Mouse (Mus musculus) forebrain, embryonic 11.5 days (tissue): ENCODE data around the gene 4933428M09Rik. TPM values are rescaled to one million over a fixed set of nuclear protein-coding genes. Genes with fewer than 3 reads are reported as not detected.

Experiments
- ATAC-seq: fragments of 200-750 bp; cut with Nextera tagmentation; replicated peaks from 2 replicates; pipeline ENCODE4 v1.8.0; 2017; ENCODE audit warnings: moderate TSS enrichment; ENCODE audit not compliant: low FRiP score
- DNase-seq: peaks from one replicate; pipeline ENCODE4 v3.0.0-alpha.2; 2017; ENCODE audit warnings: low spot score
- H3K27ac ChIP-seq: fragments of 300-500 bp; sonication (generic); 2 replicates; pipeline ENCODE4 v1.5.1; 2014; ENCODE audit warnings: low read depth, low read length
- H3K27me3 ChIP-seq: fragments of 300-500 bp; sonication (generic); 2 replicates; pipeline ENCODE4 v1.6.1; 2014; ENCODE audit warnings: mild to moderate bottlenecking, low read length, mixed read lengths; ENCODE audit not compliant: control insufficient read depth, insufficient read depth
- H3K36me3 ChIP-seq: fragments of 300-500 bp; sonication (generic); 2 replicates; pipeline ENCODE4 v1.6.1; 2014; ENCODE audit warnings: mild to moderate bottlenecking, low read length, moderate library complexity, mixed read lengths; ENCODE audit not compliant: control insufficient read depth, insufficient read depth
- H3K4me1 ChIP-seq: fragments of 300-500 bp; sonication (generic); replicated peaks from 2 replicates; pipeline ENCODE4 v1.6.1; 2014; ENCODE audit warnings: low read length, mixed read lengths; ENCODE audit not compliant: control insufficient read depth, insufficient read depth
- H3K4me2 ChIP-seq: fragments of 300-500 bp; sonication (generic); 2 replicates; pipeline ENCODE4 v1.6.1; 2014; ENCODE audit warnings: low read depth, mild to moderate bottlenecking, low read length, moderate library complexity, mixed read lengths; ENCODE audit not compliant: severe bottlenecking
- H3K4me3 ChIP-seq: fragments of 300-500 bp; sonication (generic); 2 replicates; pipeline ENCODE4 v1.5.1; 2014; ENCODE audit warnings: low read depth, low read length
- H3K9ac ChIP-seq: fragments of 300-500 bp; sonication (generic); 2 replicates; pipeline ENCODE4 v1.6.1; 2014; ENCODE audit warnings: low read length
- H3K9me3 ChIP-seq: fragments of 300-500 bp; sonication (generic); 2 replicates; pipeline ENCODE4 v1.6.1; 2016; ENCODE audit warnings: low read length, mixed read lengths; ENCODE audit not compliant: control insufficient read depth
- WGBS: fragments of 180-500 bp; shearing (Covaris S2); extraction: QIAGEN DNeasy Blood & Tissue Kit; methylation state at CpG from one replicate; pipeline ENCODE4 v1.1.7; 2014; 5-methylcytosine and 5-hydroxymethylcytosine counted together
- polyA plus RNA-seq: library from polyadenylated mRNA; unstranded; fragments of >200 nt; fragmentation: Nextera tagmentation; extraction: Ambion mirVana; gene quantifications from 2 replicates; pipeline ENCODE4 v1.2.1, GENCODE M21; 2014

4933428M09Rik gene
- polyA plus RNA-seq, 1 experiment from 2014 or later, result not detected

- H3K4me3 ChIP-seq, result peak overlapping the region; percentile 31
- ATAC-seq, result peak; percentile 96
- H3K4me1 ChIP-seq, result no peaks in the 10 kb centered on the region
- peak; percentile 89 for DNase-seq
- 18% methylated on average over 22 of the region's 22 CpGs for WGBS
- H3K9me3 ChIP-seq, result no peaks in the 10 kb centered on the region
- H3K27me3 ChIP-seq, result no peaks in the 10 kb centered on the region
- peak overlapping the region; percentile 48 for H3K4me2 ChIP-seq
- no peaks in the 10 kb centered on the region for H3K36me3 ChIP-seq
- H3K27ac ChIP-seq, result no peak overlapping the region
- H3K9ac ChIP-seq, result peak overlapping the region; percentile 35; the same call in 1 of the 2 replicates
These were observed 38.1 kb downstream of the 4933428M09Rik start for GRCm38 (mm10) chrX:139216991-139217593.

DNA sequence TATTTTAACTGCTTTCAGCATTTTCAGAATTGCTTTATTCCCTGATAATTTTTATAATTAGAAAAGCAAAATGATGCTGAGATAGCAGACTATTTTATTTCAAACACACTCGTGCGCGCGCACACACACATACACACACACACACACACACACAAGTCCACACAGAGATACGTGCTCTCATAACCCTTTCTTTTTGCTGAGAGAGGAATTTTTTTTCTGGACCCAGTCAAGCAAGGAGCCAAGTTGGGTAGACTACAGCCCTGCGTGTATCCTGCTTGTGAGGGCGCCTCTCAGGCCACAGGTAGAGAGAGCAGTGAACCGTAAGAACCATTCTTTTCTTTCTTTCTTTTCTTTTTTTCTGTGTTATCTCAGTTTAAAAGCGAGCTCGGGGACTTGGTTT is 38.7 kb downstream of the 4933428M09Rik start:
- H3K9me3 ChIP-seq, result no peaks in the 10 kb centered on the region
- H3K9ac ChIP-seq, result peak overlapping the region; percentile 35; the same call in 1 of the 2 replicates
- ATAC-seq, result no peak
- H3K4me3 ChIP-seq, result peak overlapping the region; percentile 31; the same call in 1 of the 2 replicates
- no peaks in the 10 kb centered on the region for H3K36me3 ChIP-seq
- peak overlapping the region; percentile 48 for H3K4me2 ChIP-seq
- no peak for DNase-seq
- H3K4me1 ChIP-seq, result no peaks in the 10 kb centered on the region
- no peak overlapping the region for H3K27ac ChIP-seq
- 54% methylated on average over 10 of the region's 10 CpGs for WGBS
- H3K27me3 ChIP-seq, result no peaks in the 10 kb centered on the region

DNA sequence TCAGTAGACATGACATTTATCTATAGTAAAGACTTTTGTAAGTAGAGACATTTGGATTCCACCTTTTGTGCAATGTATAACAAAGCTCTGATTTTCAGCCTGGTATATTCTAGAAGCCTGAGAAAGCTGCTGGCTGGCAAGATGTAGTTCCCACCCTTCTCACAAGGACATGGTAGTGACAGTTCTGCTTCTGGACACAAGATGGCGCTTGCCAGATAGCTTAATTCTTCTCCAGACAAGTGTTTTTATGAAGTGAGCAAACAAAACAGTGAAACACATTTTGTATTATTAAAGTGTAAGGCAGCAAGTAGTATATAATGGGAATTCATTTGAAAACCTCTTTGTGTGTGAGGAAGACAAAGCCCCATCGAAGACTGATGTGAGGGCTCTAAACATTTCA is 40.0 kb downstream of the 4933428M09Rik start:
- DNase-seq (peak; percentile 52), ATAC-seq (no peak; the same call in 1 of the 2 replicates)
- Histone ChIP-seq H3K36me3 (no peaks in the 10 kb centered on the region), H3K27ac (no peak overlapping the region), H3K4me3 (no peak overlapping the region), H3K4me2 (no peak overlapping the region), H3K9me3 (no peaks in the 10 kb centered on the region), H3K4me1 (no peaks in the 10 kb centered on the region), H3K9ac (no peak overlapping the region), H3K27me3 (no peaks in the 10 kb centered on the region)
- WGBS, result 38% methylated on average over 2 of the region's 2 CpGs

DNA sequence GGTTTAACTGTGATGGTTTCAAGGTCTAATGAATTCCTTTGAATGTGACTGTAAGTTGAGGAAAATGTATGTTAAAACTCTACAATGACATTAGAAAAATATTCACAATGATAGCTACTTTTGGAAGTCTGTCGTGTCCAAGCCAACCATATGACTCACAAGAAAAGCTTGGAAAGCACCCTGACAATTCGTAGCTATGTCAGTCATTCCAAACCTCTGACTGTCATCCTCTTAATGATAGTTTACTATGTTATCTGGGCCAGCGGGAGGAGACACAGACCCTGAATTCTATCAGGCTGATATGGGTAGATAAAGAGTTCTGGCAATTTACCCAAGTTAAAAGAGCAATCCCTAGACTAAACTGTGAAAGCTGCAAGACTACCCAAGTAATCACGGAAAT is 41.8 kb downstream of the 4933428M09Rik start:
- no peak overlapping the region for H3K4me3 ChIP-seq
- no peaks in the 10 kb centered on the region for H3K4me1 ChIP-seq
- ATAC-seq (no peak), DNase-seq (no peak)
- no peak overlapping the region for H3K9ac ChIP-seq
- H3K4me2 ChIP-seq, result no peak overlapping the region
- no peak overlapping the region for H3K27ac ChIP-seq
- no peaks in the 10 kb centered on the region for H3K27me3 ChIP-seq
- H3K9me3 ChIP-seq, result no peaks in the 10 kb centered on the region
- WGBS, result 81% methylated on average over 4 of the region's 4 CpGs
- H3K36me3 ChIP-seq, result no peaks in the 10 kb centered on the region

- Histone ChIP-seq H3K9ac (no peak overlapping the region), H3K4me2 (no peak overlapping the region), H3K36me3 (no peaks in the 10 kb centered on the region), H3K4me1 (no peaks in the 10 kb centered on the region), H3K4me3 (no peak overlapping the region), H3K9me3 (no peaks in the 10 kb centered on the region), H3K27me3 (no peaks in the 10 kb centered on the region), H3K27ac (no peak overlapping the region)
- ATAC-seq (no peak), DNase-seq (no peak)
- WGBS, result 85% methylated on average over 3 of the region's 3 CpGs
These were observed 42.9 kb downstream of the 4933428M09Rik start for GRCm38 (mm10) chrX:139221893-139222292.

Other genes starting within 250 kb of the 4933428M09Rik start
- gene Serpina7, start 94.0 kb upstream of the 4933428M09Rik start, polyA plus RNA-seq, result not detected in 2 replicates
- gene 4930513O06Rik, start 93.0 kb upstream of the 4933428M09Rik start, polyA plus RNA-seq, result not detected in 2 replicates
- gene Mum1l1, start 30.8 kb downstream of the 4933428M09Rik start, polyA plus RNA-seq, result 19.9 and 21.7 TPM in 2 replicates
- not detected in 2 replicates for gene Trap1a, start 154.5 kb downstream of the 4933428M09Rik start, polyA plus RNA-seq